Mouse (Mus musculus) CD8-positive naive resting alpha-beta T cell, adult 2 months (primary cell): Measurements from ENCODE around the gene Zfp119b.
"Not testable (repeated sequence)": the region's sequence is repeated elsewhere in the genome, so short reads cannot be mapped to it uniquely, and the experiment has no call there.

Experiments used
- DNase-seq, 2 experiments: peaks; one replicate each; pipeline ENCODE4 v3.0.0; 2022; ENCODE audit warnings: low read depth in 2 of 2, low spot score in 2 of 2

Gene Zfp119b

DNA sequence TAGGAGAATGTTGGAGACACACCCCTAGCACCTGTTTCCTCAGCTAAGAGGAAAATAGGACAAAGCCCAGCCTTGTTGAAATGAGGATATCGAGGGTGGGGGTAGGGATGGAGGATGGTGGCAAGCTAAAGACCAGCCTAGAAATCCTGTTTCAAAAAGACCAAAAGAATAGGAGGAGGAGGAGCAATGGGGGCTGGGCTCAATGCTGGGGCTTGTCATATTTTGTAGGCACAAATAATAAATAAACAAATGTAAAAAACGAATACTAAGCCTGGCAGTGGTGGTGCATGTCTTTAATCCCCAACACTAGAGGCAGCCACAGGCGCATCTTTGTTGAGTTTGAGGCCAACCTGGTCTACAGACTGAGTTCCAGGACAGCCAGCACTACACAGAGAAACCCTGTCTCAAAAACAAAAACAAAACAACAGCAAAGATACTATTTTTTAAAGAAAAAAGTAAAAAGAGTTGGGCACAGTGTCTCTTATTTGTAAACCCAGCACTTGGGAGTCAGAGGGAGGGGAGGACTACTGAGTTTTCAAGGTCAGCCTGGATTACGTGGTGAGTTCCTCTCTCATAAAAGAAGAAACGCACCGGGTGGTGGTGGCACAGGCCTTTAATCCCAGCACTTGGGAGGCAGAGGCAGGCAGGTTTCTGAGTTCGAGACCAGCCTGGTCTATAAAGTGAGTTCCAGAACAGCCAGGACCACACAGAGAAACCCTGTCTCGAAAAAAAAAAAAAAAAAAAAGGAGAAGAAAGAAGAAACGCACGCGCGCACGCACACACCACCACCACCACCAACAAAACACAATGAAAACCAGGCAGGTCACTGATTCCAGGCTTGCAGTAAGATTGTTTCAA lies 8.7 kb upstream of the Zfp119b start:
- no peak for DNase-seq

DNA sequence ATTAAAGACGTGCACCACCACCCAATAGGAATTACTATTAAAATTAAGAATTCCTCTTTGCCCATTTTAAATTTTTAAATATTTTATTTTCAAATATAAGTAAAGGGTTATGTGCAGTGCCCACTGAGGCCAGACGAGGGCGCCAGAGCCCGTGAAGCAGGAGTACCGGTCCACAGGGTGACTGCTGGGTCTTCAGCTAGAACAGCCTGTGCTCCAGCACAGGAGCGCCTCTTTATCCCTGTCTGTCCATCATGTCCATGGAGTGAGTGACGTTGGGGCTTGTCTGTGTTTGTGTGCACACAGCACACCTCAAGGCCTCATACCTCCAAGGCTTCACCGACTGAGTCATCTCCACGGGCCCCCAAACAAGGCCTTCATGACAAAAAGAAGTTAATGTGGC lies 7.9 kb upstream of the Zfp119b start:
- peak; percentile 54 to 74 for DNase-seq

DNA sequence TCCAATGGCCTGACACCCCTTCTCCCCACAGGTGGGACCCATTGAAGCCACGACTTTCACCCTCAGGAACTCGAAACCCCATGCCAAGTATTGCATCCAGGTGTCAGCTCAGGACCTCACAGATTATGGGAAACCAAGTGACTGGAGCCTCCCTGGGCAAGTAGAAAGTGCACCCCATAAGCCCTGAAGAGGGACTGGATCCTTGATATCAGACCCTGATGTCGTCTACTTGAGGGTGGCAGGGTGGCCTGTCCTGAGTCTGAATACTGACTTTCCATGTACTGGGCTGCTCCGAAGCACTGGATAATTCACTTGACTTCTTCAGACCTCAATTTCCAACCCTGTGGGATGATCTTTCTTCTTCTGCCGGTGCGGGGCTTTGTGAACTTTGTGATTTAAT lies 7.3 kb upstream of the Zfp119b start:
- DNase-seq = no peak

GRCm38 (mm10) chr17:55956129-55956528 lies 6.8 kb upstream of the Zfp119b start:
- DNase-seq = no peak

- DNase-seq = no peak
Observed at GRCm38 (mm10) chr17:55954229-55954628, 4.9 kb upstream of the Zfp119b start.

DNA sequence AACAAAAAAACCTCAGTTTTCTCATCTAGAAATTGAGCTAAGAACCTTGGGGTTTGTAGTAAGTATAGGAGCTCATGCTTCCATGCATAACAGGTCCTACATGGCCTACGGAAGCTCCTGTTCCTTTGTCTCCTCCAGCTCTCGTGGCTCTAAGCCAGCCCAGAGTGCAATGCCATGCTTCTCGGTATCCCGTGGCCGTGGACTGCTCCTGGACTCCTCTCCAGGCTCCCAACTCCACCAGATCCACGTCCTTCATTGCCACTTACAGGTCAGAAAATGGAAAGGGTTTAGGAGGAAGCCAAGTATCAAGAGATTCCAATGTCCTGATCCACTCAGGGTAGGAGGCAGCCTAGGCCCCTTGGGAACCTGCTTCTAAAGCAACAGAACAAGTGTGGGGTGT lies 4.5 kb upstream of the Zfp119b start:
- no peak for DNase-seq

DNA sequence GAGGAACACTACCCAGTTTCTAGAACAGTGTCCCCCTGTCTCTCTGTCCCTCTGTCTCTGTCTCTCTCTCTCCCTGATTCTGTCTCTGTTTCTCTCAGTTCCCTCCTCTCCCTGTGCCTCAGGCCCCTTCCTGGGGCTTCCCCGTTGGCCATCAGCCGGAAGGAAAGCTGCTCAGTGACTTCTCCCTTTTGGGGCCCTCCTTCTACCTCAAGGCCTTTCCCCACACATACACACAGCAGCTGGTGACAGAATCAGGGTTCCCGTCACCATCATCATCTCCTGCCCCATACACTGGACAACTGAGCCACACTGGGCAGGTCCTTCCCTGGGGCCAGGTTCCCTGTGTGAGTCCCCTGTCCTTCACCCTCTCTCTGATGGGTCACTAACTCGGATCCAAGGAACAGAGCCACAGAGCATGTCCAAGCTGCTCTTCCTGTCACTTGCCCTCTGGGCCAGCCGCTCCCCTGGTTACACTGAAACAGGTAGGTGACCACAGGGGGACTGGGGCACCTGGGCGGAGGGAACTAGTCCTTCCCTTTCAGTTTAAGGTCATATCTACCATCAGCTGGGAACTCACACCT lies 3.2 kb upstream of the Zfp119b start, which contains the start of gene Ebi3:
Ebi3 (plus strand) TSS at position 194 of the 581 bp plus-strand sequence.
- DNase-seq = no peak

GRCm38 (mm10) chr17:55952041-55952440 lies 2.7 kb upstream of the Zfp119b start:
- no peak for DNase-seq

GRCm38 (mm10) chr17:55950601-55951000 lies 1.3 kb upstream of the Zfp119b start:
- DNase-seq = no peak

GRCm38 (mm10) chr17:55948647-55949046 lies 653 bp downstream of the Zfp119b start:
- DNase-seq = no peak

DNA sequence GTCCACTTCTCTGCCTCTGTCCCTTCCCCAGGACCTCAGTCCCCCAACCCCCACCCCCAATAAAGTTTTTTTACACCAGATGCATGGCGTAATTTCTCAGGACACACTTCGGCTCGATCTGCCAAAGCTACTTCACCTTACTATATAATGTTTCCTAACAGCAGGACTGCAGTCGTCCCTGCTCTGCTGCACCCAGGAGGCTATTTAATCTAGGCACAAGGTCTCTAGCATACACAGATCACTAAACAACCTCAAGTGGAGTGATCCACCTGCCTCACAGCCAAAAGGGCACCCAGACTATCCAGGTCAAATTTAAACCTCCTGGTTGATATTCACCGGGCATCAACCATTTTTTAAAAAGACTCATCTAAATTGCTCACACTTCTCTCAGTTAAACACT lies 3.6 kb downstream of the Zfp119b start:
- DNase-seq = no peak

DNA sequence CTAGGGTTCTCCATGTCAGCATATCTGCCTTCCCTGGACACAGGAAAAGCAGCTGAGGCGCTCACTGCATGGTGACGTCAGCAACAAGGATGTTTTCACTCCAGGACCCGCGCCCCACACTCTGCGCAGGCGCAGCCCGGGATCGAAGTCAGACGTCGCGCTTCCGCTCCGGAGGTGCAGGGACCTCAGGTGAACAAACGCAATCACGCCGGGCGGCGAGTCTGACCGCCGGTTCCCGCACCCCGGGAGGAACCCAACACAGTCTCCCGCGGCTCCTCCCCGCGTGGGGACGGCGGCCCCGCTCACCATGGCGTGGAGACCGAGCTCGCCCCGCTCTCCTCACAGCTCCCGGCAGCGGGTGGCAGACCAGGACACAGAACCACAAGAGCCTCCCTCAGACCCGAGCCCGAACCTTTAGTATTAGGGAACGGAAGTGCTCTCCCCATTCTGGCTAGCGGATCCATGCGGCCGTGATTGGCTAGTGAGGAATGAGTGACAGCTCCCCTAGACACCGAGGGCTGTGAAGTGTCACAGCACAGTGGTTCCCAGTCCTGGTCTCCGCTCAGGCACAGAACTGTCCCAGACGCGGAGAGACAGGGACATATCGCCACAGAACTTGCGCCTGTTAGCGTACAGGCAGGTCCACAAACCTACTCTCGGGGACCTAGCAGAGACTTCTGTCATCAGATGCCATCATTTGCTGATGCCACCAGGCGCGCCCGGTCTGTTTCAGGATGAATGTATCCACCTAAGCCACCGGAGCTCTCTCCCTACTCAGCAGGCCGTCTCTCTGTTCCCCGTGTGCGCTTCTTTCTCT lies 4.2 kb downstream of the Zfp119b start:
- DNase-seq = peak; percentile 77 to 79

- DNase-seq = not testable (repeated sequence)
Observed at GRCm38 (mm10) chr17:55944387-55944865, 4.9 kb downstream of the Zfp119b start.

GRCm38 (mm10) chr17:55933191-55933590 lies 16.1 kb downstream of the Zfp119b start:
- DNase-seq = no peak

- no peak for DNase-seq
Observed at GRCm38 (mm10) chr17:55932635-55933034, 16.7 kb downstream of the Zfp119b start.

GRCm38 (mm10) chr17:55931553-55932502 lies 17.5 kb downstream of the Zfp119b start:
- DNase-seq = peak; percentile 12 to 51

DNA sequence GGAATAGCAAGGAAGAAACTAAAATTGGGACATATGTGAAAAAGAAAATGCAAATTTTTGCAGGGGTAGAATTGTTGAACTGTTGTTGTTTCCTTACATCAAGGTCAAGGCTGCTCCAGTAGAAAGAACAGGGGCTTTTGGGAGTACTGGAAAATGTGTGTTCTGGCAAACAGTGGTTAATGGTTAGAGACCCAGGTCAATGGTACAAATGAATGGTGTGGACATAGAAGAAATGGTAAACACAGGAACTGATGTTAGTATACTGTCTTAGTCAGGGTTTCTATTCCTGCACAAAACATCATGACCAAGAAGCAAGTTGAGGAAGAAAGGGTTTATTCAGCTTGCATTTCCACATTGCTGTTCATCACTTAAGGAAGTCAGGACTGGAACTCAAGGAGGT lies 42.6 kb downstream of the Zfp119b start:
- DNase-seq = no peak

DNA sequence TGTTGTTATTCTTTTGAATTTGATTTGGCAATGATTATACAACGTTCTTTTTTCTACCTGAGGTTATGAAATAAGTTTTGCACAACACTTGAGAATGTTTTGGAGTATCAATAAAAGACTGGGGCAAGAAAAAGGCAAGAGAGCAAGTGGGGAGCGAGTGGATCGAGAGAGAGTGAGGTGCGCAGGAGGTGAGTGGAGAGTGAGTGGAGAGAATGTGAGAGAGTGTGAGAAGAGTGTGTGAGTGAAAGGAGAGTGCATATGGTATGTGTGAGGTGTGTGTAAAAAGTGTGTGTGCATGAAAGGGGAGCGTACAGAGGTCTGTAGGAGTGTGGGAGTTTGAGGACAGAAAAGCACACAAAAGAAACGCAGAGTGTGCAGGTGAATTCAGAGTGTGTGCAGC lies 45.2 kb downstream of the Zfp119b start:
- no peak for DNase-seq

DNA sequence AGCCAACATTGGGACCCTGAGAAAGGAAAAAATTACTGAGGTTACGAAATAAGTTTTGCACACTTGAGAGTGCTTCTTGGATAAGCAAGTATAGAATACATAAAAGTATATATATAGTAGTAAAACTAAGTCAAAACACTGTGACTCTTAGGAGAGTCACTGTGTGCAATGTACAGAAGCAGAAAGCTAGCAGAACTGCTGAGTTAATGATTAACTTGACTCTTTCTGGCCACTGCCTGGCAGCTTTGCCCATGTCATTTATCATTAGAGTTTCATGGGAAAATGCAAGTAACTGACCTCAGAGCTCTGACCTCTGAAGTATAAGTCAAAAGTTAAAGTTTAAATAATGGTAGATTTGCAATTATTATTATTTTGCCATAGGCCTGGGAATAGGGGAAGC lies 45.6 kb downstream of the Zfp119b start:
- no peak for DNase-seq

GRCm38 (mm10) chr17:55903087-55903486 lies 46.2 kb downstream of the Zfp119b start:
- no peak for DNase-seq
